ENCODE assay signal across 10 mouse cellular contexts in genomic region chr15:32257886-32258319, GRCm38 (mm10). TPM values are rescaled to one million over a fixed set of nuclear protein-coding genes. Genes with fewer than 3 reads are reported as not detected.
A peak's percentile ranks its signal among the peaks of the same experiment; 100 is the strongest.
DNase-seq lines count a peak whose midpoint lies in the region; ATAC-seq and TF ChIP-seq lines count a peak whose summit lies in the region.
"Had no signal": no experiment of that assay in that cellular context is flagged by ENCODE, and none has a peak within 500 bp of the region (broad histone marks: within the 10 kb centered on the region; RNA-seq: fewer than 3 reads in every experiment).

No protein-coding gene starts in this region.

- H3K36me3 ChIP-seq in embryonic facial prominence, embryonic 10.5 days (replicated peaks), result peaks cover 21% of the 10 kb centered on the region
- H3K36me3 ChIP-seq: liver, embryonic 15.5 days had no signal

- H3K4me1 ChIP-seq in embryonic facial prominence, embryonic 10.5 days, result peaks cover 41% of the 10 kb centered on the region
- H3K4me1 ChIP-seq: liver, embryonic 15.5 days had no signal

- 51% methylated on average over 7 of the region's 7 CpGs for WGBS in embryonic facial prominence, embryonic 10.5 days

- intact Hi-C loops in gastrocnemius, postnatal 14 days (cut with DNase I; ENCODE audit: low total_unique reads), result no loop called here
- intact Hi-C loops in heart, postnatal 36 days (cut with DNase I), result no loop called here

- ATAC-seq in Patski, result peak; percentile 70

- peak overlapping the region; percentile 19; the same call in 1 of the 2 replicates for H3K27ac ChIP-seq in embryonic facial prominence, embryonic 10.5 days (replicated peaks)
- H3K27ac ChIP-seq: liver, embryonic 15.5 days had no signal

- in situ Hi-C loops in Patski (cut with MboI; ENCODE audit: low pct_unique_long_range_greater_than_20kb), result loop anchor here (5.0 kb wide), 1 partner anchor 69 kb away; no protein-coding TSS in a partner anchor

- TF ChIP-seq CTCF in Patski (IDR thresholded peaks at IDR 0.05), result no peak

- CTCF ChIA-PET in Patski (lab: Charles Lee), result interaction anchor here (0.9 to 2.3 kb wide), 4 partner anchors 8 to 124 kb away, joined by 3 to 8 read pairs (median 5); no protein-coding TSS in a partner anchor

- POLR2A ChIA-PET in Patski (lab: Charles Lee), result no interaction called here

- peak; percentile 9 for DNase-seq in gastrocnemius, adult 18-20 months (ENCODE audit: low spot score)
- DNase-seq in gastrocnemius, postnatal 14 days, result no peak
- DNase-seq in Patski (ENCODE audit: low read depth, low spot score), result no peak
- no peak for DNase-seq in embryonic facial prominence, embryonic 10.5 days (ENCODE audit: low spot score)
- peak; percentile 25 to 45 for DNase-seq in heart, postnatal 36 days
- peak; percentile 54 for DNase-seq in right cerebral cortex, postnatal 25 days
- DNase-seq in spleen, postnatal 14 days (ENCODE audit: low spot score in 2 of 2), result no peak
- DNase-seq in natural killer cell, adult 2 months (ENCODE audit: low spot score in 2 of 2), result no peak

- no peaks in the 10 kb centered on the region for H3K27me3 ChIP-seq in Patski
- no peaks in the 10 kb centered on the region for H3K27me3 ChIP-seq in embryonic facial prominence, embryonic 10.5 days (replicated peaks; ENCODE audit: low read depth, poor library complexity, severe bottlenecking)
- H3K27me3 ChIP-seq: liver, embryonic 15.5 days had no signal

- no peak overlapping the region for H3K4me3 ChIP-seq in embryonic facial prominence, embryonic 10.5 days
- H3K4me3 ChIP-seq: liver, embryonic 15.5 days had no signal

- H3K9me3 ChIP-seq in embryonic facial prominence, embryonic 10.5 days, result peaks cover 11% of the 10 kb centered on the region
- H3K9me3 ChIP-seq: liver, embryonic 15.5 days had no signal

RNA-seq across cellular contexts. Expression of gene Sema5a, which starts 13.3 kb away (rescaled TPM):
- 1 to 10 TPM; 2.3 to 2.9 TPM for total RNA-seq in gastrocnemius, adult 18-20 months (2021)
- 10 to 100 TPM in 1 of 2 experiments, 1 to 10 TPM in 1; 9.0 to 15.5 TPM for total RNA-seq in gastrocnemius, postnatal 14 days (2021)
- 69.9 TPM for polyA plus RNA-seq in Patski (2021)
- polyA plus RNA-seq in embryonic facial prominence, embryonic 10.5 days (2016; fragmentation: Nextera tagmentation; extraction: Ambion mirVana), result 14.6 and 17.3 TPM in 2 replicates
- 10 to 100 TPM in 1 of 2 experiments, 1 to 10 TPM in 1; 9.2 to 12.6 TPM for total RNA-seq in heart, postnatal 36 days (2021)
- total RNA-seq: common myeloid progenitor, adult 5-6 weeks had no signal

Comparison
In these comparisons a context has a peak if more than half of its experiments do, and no peak if none do; other contexts are left out.
1. DNase-seq: peak in gastrocnemius, adult 18-20 months (single experiment), heart, postnatal 36 days (2 of 2) and right cerebral cortex, postnatal 25 days (single experiment); none in gastrocnemius, postnatal 14 days (single experiment), Patski (single experiment), embryonic facial prominence, embryonic 10.5 days (single experiment), spleen, postnatal 14 days (0 of 2) and natural killer cell, adult 2 months (0 of 2).